Mouse (Mus musculus) lung, postnatal 4 days (tissue): ENCODE data around the gene Sh3pxd2a.
A peak's percentile ranks its signal among the peaks of the same experiment; 100 is the strongest.

ENCODE experiments used
- DNase-seq, 2 experiments: peaks; one replicate each; pipeline ENCODE4 v3.0.0; 2021

Gene Sh3pxd2a

GRCm38 (mm10) chr19:47464304-47465241, at the start of gene Sh3pxd2a:
Gene Sh3pxd2a, minus strand, starts transcription at chr19:47464401.
- DNase-seq: peak; percentile 78 to 90

DNA sequence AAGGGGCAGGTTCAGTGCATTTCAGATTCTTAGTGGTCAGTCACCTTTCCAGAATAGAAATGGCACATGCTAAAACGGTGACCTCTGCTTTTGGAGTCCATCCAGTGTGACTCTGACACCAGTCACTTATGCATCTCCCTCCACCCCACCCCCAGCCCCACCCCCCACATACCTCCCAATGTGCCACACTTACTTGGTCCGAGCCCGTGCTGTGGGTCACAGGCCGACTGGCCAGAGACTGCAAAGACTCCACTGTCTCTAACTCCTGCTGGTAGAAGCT, 49.4 kb upstream of the Sh3pxd2a start:
- no peak for DNase-seq

DNA sequence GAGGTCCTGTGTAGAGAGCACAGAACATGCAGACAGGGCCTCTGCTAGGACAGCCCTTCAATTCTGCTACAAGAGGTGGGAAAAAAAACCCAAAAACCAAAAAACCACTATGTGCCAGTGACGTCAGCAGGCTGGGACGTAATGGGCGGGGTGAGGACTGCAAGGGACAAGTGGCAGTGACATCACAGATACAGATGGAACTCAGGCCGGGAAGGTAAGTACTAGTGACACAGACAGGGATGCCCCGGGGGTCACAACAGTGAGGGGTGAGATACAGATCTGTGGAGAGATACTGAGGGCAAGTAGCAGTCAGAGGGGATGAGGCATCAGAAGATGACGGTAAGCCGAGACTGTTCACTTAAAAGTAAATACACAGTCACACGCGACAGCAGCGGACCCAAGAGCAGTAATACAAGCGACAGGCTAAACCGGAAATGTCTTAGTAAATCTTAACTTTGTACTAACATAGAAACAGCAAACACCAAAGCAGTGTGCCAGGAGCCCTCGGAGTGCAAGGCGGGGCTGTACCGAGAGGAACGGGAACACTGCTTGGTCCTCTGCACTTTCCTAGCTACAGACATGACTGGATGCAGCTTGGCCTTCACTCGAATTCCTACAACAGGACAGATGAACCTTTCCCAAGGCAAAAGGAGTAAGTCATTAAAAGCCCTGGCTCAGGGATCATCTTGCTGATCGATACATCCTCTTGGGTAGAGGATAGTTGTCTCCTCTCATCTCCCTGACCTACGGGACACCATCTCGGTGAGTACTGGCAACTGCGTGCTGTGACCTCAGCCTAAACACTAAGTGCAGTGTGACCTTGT, 48.8 kb upstream of the Sh3pxd2a start:
- peak; percentile 61 to 75 for DNase-seq

DNA sequence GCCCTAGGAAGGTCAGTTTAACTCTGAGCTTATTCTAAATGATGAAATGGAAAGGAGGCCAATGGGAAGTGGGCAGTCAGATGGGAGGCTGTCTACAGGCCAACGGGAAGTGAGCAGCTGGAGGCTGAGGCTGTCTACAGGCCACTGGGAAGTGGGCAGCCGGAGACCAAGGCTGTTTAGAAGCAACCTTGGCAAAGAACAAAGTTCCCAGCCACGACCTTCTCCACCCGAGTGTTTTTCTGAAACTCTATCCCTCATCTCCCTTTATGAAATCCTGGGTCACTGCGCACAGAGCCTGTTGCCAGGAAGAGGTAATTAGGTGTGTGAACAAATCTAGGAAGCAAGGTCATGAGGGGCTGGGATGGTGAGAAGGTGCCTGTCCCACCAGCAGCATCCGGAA, 47.8 kb upstream of the Sh3pxd2a start:
- peak; percentile 62 to 79 for DNase-seq

DNA sequence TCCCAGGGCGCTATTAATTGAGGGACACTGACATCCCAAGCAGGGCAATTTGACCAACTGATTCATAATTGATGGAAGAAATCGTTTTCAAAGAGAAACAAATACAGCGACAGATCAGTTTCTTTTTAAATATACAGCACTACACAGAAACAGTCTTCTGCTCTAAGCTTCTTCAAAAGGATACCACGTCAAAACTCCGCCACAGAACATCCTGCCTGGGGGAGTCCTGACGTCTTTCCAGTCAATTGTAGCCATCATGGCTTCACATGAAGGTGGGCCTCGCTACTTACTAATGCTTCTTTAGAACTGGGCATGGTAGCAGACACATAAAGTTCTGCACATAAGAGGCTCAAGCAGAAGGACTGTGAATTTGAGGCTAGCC, 47.1 kb upstream of the Sh3pxd2a start:
- DNase-seq: no peak

DNA sequence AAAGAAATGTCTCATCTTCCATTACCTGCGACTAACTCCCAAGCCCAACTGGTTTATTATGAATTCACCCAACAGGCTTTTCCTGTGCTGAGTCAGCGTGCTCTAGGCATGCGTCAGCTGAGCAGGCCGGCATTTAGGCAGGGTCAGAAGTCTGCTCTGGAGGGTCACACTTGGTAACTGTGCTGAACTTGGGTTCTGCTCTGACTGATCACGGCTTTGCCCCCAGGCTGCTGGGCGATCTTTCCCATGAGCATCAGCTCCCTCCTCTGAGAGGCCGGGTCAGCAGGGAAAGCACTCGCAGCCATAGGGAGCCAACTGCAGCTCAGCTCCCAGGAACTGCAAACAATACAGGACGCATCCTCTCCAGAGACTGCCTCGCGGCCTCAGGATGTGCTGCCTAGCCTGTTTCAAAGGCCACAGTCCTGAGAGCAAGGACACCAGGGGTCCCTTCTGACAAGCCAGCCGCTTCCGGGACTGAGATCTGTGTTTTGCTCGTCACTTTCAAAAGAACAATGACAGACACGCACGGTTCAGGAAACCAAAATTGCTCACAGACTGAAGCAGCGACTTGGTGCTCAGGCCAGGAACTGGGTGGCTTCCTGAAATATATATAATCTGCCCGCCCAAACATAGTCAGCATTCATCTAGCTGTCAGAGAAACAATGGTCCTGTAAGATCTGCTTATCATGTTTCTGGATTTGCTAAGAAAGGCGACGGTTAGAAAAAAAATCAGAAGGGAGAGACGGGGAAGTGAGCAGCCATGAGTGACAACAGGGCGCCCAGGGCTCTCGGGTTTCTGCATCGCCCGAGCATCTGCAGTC, 46.5 kb upstream of the Sh3pxd2a start:
- DNase-seq: peak; percentile 71 to 83

DNA sequence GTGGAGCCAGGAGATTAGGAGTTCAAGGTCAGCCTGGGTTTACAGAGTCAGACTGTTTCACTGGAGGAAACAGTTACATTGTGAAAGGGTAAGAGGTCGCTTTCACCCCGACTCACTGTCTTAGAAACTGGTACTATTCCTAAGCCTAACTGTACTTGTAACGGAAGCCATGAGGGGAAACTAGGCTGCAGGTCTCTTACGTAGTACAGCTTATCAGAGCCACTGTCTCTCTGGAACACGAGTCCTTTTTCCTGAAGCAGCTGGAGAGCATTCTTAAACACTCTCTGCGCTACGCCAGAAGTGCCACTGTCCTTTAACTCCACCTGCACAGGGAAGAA, 45.9 kb upstream of the Sh3pxd2a start:
- DNase-seq: no peak

DNA sequence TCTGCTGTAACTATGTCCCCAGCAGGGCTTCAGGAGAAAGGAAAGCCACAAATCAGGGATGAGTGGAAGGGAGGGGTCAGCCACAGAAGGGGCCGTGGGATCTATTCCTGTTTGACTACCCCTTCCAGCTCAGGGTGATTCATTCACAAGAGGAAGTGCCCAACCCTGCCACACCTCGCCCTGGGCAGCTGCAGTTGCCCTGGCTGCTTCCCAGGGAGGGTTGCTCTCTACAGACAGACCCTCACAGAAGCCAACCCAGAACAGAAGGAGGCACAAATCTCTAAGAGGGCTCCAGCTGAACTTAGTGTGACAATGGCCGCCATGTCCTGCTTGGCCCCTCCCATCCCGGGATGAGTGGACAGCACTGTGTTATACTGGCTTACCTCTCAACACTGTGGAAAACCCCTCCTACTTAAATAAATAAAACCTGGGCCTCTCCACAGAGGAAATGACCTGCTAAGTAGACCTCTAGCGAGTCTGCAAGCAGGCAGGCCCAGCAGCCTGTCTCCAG, 44.6 kb upstream of the Sh3pxd2a start:
- peak; percentile 76 to 84 for DNase-seq

DNA sequence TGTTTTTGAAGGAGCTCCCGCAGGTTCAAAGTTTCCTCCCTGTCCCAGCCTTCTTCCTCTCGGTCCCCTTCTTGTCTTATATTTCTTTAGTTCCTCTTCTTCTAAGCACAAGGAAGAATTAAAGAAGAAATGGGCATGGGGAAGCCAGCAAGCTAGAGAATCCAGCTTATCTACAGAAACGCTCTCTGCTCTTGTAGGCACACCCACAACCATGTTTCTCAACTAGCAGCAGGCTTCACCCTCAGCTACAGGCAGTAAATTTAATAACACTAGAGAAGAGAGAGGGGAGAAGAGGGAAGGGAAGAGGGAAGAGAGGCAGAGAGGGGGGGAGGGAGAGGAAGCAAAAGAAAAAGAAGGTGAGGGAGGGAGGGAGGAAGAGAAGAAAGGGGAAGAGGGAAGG, 44.0 kb upstream of the Sh3pxd2a start:
- no peak for DNase-seq

DNA sequence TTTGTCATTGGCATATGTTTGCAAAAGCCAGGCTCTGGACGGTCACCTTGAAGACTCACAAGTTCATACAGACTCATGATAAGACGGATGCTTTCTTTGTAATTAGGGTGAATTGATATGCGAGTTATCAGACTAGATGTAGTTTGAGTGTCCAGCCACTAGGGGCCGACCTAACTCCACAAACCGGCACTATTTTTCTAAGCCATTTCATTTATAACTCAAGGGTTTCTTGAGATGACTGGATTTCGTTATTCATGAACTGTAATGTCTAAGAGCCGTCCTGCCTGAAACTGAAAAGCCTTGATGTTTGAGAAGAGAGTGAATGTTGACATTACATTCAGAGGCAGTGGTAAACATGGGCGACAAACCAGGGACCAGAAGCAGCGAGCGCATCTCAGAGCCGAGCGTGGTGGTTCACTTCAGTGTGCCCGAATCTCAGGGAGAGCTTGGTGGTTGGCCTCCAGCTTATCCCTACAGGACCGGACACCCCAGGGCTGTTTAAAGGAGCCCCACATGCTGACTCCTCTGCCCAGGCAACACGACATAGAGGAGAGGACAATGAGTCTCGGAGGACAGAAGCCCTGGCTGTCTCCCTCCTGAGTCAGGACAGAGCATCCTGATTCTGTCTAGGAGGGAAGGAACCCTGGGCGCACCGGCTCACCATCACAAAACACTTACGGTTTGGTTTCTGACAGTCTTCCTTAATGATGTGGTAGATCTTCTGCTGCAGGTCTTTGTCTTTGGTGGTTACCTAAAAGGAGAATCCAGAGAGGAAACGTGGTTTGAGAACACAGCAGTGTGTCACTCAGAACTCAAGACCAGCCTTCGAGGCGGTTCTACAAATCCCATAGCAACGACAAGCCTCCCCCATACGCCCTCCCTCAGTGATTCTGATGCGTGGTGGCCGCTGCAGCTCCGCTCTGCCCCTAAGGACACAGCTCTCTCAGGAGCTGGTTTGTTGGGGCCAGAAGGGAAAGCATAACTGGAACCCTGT, 43.2 kb upstream of the Sh3pxd2a start:
- peak; percentile 53 to 84 for DNase-seq

GRCm38 (mm10) chr19:47503625-47504024, 39.4 kb upstream of the Sh3pxd2a start:
- peak in 1 of 2 experiments; percentile 62 for DNase-seq

- no peak for DNase-seq
Observed at GRCm38 (mm10) chr19:47502563-47502962, 38.4 kb upstream of the Sh3pxd2a start.

- DNase-seq: no peak
Observed at GRCm38 (mm10) chr19:47500389-47501011, 36.3 kb upstream of the Sh3pxd2a start.

GRCm38 (mm10) chr19:47499841-47500240, 35.6 kb upstream of the Sh3pxd2a start:
- no peak for DNase-seq

GRCm38 (mm10) chr19:47498942-47499341, 34.7 kb upstream of the Sh3pxd2a start:
- no peak for DNase-seq

DNA sequence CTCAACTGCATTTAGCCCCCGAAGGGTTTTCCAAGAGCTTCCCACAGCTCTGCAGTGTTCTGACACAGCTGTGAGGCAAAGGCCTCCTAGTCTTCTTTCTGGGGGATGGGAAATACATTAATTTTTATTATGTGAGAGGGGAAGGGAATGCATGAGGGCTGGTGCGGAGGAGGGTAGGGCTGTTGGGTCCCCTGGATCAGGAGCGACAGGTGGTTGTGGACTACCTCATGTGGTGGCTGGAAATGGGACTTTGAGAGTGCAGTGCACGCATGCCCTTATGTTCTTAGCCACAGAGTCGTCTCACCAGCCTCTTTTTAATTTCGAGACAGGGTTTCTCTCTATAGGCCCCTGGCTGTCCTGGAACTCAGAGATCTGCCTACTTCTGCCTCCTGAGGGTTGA, 33.5 kb upstream of the Sh3pxd2a start:
- DNase-seq: no peak

- no peak for DNase-seq
Observed at GRCm38 (mm10) chr19:47497313-47497712, 33.1 kb upstream of the Sh3pxd2a start.

GRCm38 (mm10) chr19:47493017-47493997, 29.1 kb upstream of the Sh3pxd2a start:
- no peak for DNase-seq

- no peak for DNase-seq
Observed at GRCm38 (mm10) chr19:47492422-47492821, 28.2 kb upstream of the Sh3pxd2a start.

GRCm38 (mm10) chr19:47491853-47492252, 27.7 kb upstream of the Sh3pxd2a start:
- no peak for DNase-seq
